Mouse (Mus musculus): ENCODE measurements at regions not wholly inside any gene's neighbourhood (a gene's known extent, or its start where the extent isn't known, plus 50 kb on each side); places are given as distances from the start of the nearest gene placed in this dataset.

DNA sequence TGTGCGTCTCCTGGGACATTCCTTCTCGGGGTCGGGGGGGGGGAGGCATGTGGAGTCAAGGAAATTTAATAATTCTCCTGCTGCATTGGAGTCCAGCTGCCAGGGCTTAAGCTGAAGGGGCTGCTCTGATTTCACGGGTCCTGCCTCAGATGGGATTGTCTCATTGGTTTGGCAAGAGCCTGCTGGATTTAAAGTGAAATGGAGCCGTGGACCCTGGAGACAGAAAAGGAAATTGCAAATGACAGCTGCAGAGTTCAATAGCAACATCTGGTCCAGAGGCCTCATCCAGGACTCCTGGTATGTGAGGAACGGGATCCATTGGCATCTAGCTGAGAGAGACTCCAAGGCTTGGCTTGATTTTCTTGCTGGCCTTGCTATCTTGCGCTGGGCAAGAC is 60.5 kb upstream of the Tmpo start:
- TF ChIP-seq CTCF (IDR thresholded peaks at IDR 0.05; ENCODE audit: low read depth) (no peak), EP300 (IDR thresholded peaks at IDR 0.05; ENCODE audit: low read depth) (no peak)
